Mouse (Mus musculus): ENCODE results near the gene Ugt8a.

Ugt8a gene

DNA sequence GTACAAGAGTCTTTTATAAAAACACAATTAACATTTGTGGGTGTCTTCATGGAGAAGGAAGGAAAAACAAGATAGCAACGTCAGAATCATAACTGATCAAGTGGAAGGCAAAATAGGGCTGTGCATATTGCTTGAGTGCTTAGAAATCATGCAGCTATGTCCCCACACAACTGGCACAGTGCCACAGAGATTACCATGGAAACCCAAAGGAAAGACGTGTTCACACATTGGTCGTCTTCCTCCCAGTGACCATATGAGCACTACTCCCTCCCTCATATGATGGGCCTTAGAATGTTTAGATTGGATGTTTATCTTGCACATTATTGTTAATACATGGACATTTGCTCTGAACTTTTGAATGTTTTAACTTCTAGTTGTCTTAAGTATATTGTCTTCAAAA lies 76.8 kb downstream of the Ugt8a start:
- no peak for DNase-seq

DNA sequence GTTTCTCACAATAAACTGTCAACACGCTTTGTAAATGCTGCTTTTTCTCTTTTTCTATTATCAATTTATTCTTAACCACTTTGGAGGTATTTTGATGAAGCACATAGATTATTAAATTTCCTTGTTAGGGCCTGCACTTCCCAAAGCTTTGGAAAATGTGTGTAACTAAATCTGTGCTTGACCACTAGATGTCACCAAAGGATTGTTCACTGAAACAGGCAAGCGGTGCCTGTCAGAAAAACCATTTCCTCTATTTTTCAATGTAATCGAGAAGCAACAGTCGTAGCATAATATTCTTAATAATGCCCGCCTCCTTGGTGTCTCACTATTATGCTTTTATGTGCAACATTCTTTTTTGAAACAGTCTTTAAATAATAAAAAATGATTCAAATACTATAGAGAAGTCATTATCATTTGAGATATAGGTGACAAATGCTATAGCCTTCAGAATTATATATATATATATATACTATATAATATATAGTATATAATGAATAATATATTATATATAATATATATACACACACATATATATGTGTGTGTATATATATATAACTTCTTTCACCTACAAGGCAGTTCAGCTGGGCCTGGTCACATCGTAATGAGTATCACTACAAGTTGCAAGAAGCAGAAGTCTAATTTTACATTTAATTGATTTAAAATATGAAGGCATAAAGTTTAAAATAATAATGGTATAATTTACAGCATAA lies 89.1 kb downstream of the Ugt8a start:
- DNase-seq = peak; percentile 56

DNA sequence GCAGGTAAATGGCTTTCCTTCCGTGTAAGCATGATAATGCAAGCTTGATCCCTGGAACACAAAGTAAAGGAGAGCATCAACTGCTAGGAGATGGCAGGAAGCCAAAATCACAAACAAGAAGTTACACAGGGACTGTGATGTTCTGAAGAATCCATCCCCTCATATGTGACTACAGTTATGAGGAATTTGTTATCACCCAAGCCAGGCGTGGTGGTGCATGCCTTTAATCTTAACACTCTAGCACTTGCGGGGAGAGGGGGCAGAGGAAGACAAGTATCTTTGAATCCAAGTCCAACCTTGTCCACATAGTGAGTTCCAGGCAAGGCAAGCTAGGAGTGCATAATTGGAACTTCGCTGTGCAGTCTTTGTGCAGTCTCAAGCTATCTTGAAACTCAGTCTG lies 110.4 kb downstream of the Ugt8a start:
- DNase-seq = no peak

DNA sequence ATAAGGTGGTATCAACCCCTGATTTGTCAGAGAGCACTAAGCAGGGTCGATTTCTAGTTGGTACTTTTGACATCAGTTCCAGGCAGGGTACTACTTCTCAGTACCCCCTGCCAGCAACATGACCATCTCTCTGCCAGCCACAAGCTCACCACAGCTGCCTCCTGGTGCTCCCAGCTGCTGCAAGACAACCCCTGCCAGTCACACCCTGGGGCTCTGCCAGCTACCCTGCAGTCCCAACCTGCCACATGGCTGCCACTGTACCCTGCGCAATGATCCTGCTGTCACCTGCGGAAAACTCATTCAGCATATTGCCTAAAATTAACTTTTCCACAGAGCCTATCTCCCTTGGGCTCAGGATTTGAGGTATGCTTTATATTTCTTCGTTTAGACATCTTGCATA lies 111.2 kb downstream of the Ugt8a start:
- DNase-seq = no peak

DNA sequence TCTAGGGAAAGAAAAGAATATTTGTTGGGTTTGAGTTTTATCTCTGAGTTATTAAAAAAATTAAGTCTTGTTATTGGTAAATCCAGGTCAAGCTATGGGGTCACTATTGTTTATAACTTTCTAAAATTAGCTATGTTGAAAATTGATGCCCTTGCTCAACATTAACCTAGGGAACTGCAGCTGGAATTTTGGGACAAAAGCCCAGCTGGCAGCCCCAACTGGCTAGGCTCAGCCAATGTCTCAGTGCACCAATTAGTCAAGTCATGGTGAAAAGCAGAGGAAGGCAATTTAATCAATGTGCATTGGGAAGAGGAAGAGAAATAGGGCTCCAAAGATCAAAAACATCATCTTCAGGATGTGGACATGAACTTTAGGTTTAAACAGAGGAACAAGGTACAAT lies 118.7 kb downstream of the Ugt8a start:
- DNase-seq = no peak

Data from kidney, adult 9 months (tissue).